Mouse (Mus musculus) midbrain, embryonic 12.5 days (tissue): ENCODE measurements around the gene Scaf1. TPM values are rescaled to one million over a fixed set of nuclear protein-coding genes. Genes with fewer than 3 reads are reported as not detected.

Experiments
- ATAC-seq: fragments of 200-750 bp; cut with Nextera tagmentation; 2 replicates; pipeline ENCODE4 v1.8.0; 2017; ENCODE audit warnings: low read depth, moderate TSS enrichment, moderate library complexity; ENCODE audit not compliant: low FRiP score
- H3K27ac ChIP-seq: fragments of 300-500 bp; sonication (generic); replicated peaks from 2 replicates; pipeline ENCODE4 v1.5.1; 2016; ENCODE audit warnings: mild to moderate bottlenecking
- H3K27me3 ChIP-seq: fragments of 300-500 bp; sonication (generic); 2 replicates; pipeline ENCODE4 v1.6.1; 2016; ENCODE audit warnings: mild to moderate bottlenecking
- H3K36me3 ChIP-seq: fragments of 300-500 bp; sonication (generic); 2 replicates; pipeline ENCODE4 v1.6.1; 2016
- H3K4me1 ChIP-seq: fragments of 300-500 bp; sonication (generic); 2 replicates; pipeline ENCODE4 v1.6.1; 2016
- H3K4me2 ChIP-seq: fragments of 300-500 bp; sonication (generic); replicated peaks from 2 replicates; pipeline ENCODE4 v1.6.1; 2016; ENCODE audit warnings: mild to moderate bottlenecking, moderate library complexity
- H3K4me3 ChIP-seq: fragments of 300-500 bp; sonication (generic); 2 replicates; pipeline ENCODE4 v1.5.1; 2016; ENCODE audit warnings: mild to moderate bottlenecking
- H3K9ac ChIP-seq: fragments of 300-500 bp; sonication (generic); replicated peaks from 2 replicates; pipeline ENCODE4 v1.6.1; 2016; ENCODE audit warnings: mild to moderate bottlenecking, moderate library complexity
- H3K9me3 ChIP-seq: fragments of 300-500 bp; sonication (generic); 2 replicates; pipeline ENCODE4 v1.6.1; 2016; ENCODE audit warnings: mild to moderate bottlenecking
- WGBS: fragments of 180-500 bp; shearing (Covaris S2); methylation state at CpG from one replicate; pipeline ENCODE4 v1.1.7; 2016; 5-methylcytosine and 5-hydroxymethylcytosine counted together
- polyA plus RNA-seq: library from polyadenylated mRNA; unstranded; fragments of >200 nt; fragmentation: Nextera tagmentation; extraction: Ambion mirVana; gene quantifications from 2 replicates; pipeline ENCODE4 v1.2.1, GENCODE M21; 2016

The Scaf1 gene
- polyA plus RNA-seq, 1 experiment from 2014 or later: 48.1 TPM

- Histone ChIP-seq H3K4me1 (no peaks in the 10 kb centered on the region), H3K36me3 (peaks cover 98% of the 10 kb centered on the region), H3K27me3 (no peaks in the 10 kb centered on the region), H3K27ac (no peak overlapping the region), H3K9me3 (no peaks in the 10 kb centered on the region), H3K4me3 (no peak overlapping the region), H3K4me2 (no peak overlapping the region), H3K9ac (no peak overlapping the region)
- ATAC-seq: no peak
- WGBS: 68% methylated on average over 7 of the region's 7 CpGs
Observed at GRCm38 (mm10) chr7:45037720-45038361, 21.7 kb upstream of the Scaf1 start.

- ATAC-seq: no peak
- Histone ChIP-seq H3K4me2 (no peak overlapping the region), H3K4me3 (no peak overlapping the region), H3K9me3 (no peaks in the 10 kb centered on the region), H3K9ac (no peak overlapping the region), H3K36me3 (peaks cover 97% of the 10 kb centered on the region), H3K27me3 (no peaks in the 10 kb centered on the region), H3K27ac (no peak overlapping the region), H3K4me1 (no peaks in the 10 kb centered on the region)
- WGBS: 89% methylated on average over 11 of the region's 11 CpGs
Observed at GRCm38 (mm10) chr7:45036702-45037101, 20.5 kb upstream of the Scaf1 start.

- peaks cover 97% of the 10 kb centered on the region for H3K36me3 ChIP-seq
- no peak overlapping the region for H3K27ac ChIP-seq
- H3K4me3 ChIP-seq: no peak overlapping the region
- H3K27me3 ChIP-seq: no peaks in the 10 kb centered on the region
- 95% methylated on average over 3 of the region's 3 CpGs for WGBS
- H3K9me3 ChIP-seq: no peaks in the 10 kb centered on the region
- no peak overlapping the region for H3K4me2 ChIP-seq
- ATAC-seq: no peak
- no peaks in the 10 kb centered on the region for H3K4me1 ChIP-seq
- no peak overlapping the region for H3K9ac ChIP-seq
Observed at GRCm38 (mm10) chr7:45035631-45036030, 19.5 kb upstream of the Scaf1 start.

GRCm38 (mm10) chr7:45033722-45034359 lies 17.7 kb upstream of the Scaf1 start:
- no peaks in the 10 kb centered on the region for H3K27me3 ChIP-seq
- H3K4me3 ChIP-seq: no peak overlapping the region
- H3K9ac ChIP-seq: no peak overlapping the region
- no peaks in the 10 kb centered on the region for H3K9me3 ChIP-seq
- no peak overlapping the region for H3K4me2 ChIP-seq
- WGBS: 97% methylated on average over 19 of the region's 19 CpGs
- H3K36me3 ChIP-seq: peaks cover 97% of the 10 kb centered on the region
- no peak for ATAC-seq
- H3K4me1 ChIP-seq: no peaks in the 10 kb centered on the region
- H3K27ac ChIP-seq: no peak overlapping the region

- H3K4me3 ChIP-seq: no peak overlapping the region
- no peak overlapping the region for H3K4me2 ChIP-seq
- no peak overlapping the region for H3K27ac ChIP-seq
- no peak for ATAC-seq
- WGBS: 97% methylated on average over 8 of the region's 8 CpGs
- no peak overlapping the region for H3K9ac ChIP-seq
- H3K27me3 ChIP-seq: no peaks in the 10 kb centered on the region
- H3K9me3 ChIP-seq: no peaks in the 10 kb centered on the region
- peaks cover 8% of the 10 kb centered on the region; the same call in 1 of the 2 replicates for H3K4me1 ChIP-seq
- peaks cover 93% of the 10 kb centered on the region for H3K36me3 ChIP-seq
Observed at GRCm38 (mm10) chr7:45030857-45031256, 14.7 kb upstream of the Scaf1 start.

GRCm38 (mm10) chr7:45029995-45030394 lies 13.8 kb upstream of the Scaf1 start:
- Histone ChIP-seq H3K4me2 (no peak overlapping the region), H3K27me3 (no peaks in the 10 kb centered on the region), H3K4me3 (no peak overlapping the region), H3K9me3 (no peaks in the 10 kb centered on the region), H3K27ac (no peak overlapping the region), H3K4me1 (peaks cover 8% of the 10 kb centered on the region; the same call in 1 of the 2 replicates), H3K9ac (no peak overlapping the region), H3K36me3 (peaks cover 84% of the 10 kb centered on the region)
- 93% methylated on average over 6 of the region's 6 CpGs for WGBS
- ATAC-seq: no peak

GRCm38 (mm10) chr7:45028351-45028750 lies 12.2 kb upstream of the Scaf1 start:
- no peak overlapping the region for H3K4me2 ChIP-seq
- no peak for ATAC-seq
- 93% methylated on average over 11 of the region's 11 CpGs for WGBS
- H3K9ac ChIP-seq: no peak overlapping the region
- H3K4me1 ChIP-seq: peaks cover 8% of the 10 kb centered on the region; the same call in 1 of the 2 replicates
- no peak overlapping the region for H3K4me3 ChIP-seq
- no peaks in the 10 kb centered on the region for H3K27me3 ChIP-seq
- H3K36me3 ChIP-seq: peaks cover 68% of the 10 kb centered on the region
- H3K27ac ChIP-seq: no peak overlapping the region
- H3K9me3 ChIP-seq: no peaks in the 10 kb centered on the region

- Histone ChIP-seq H3K27me3 (no peaks in the 10 kb centered on the region), H3K9ac (no peak overlapping the region), H3K27ac (no peak overlapping the region), H3K4me3 (no peak overlapping the region), H3K9me3 (no peaks in the 10 kb centered on the region), H3K4me2 (no peak overlapping the region), H3K36me3 (peaks cover 63% of the 10 kb centered on the region), H3K4me1 (peaks cover 8% of the 10 kb centered on the region; the same call in 1 of the 2 replicates)
- no peak for ATAC-seq
- 90% methylated on average over 9 of the region's 9 CpGs for WGBS
Observed at GRCm38 (mm10) chr7:45027761-45028160, 11.6 kb upstream of the Scaf1 start.

- no peak; the same call in 1 of the 2 replicates for ATAC-seq
- no peaks in the 10 kb centered on the region for H3K9me3 ChIP-seq
- no peaks in the 10 kb centered on the region for H3K27me3 ChIP-seq
- no peak overlapping the region for H3K4me2 ChIP-seq
- H3K4me1 ChIP-seq: peaks cover 8% of the 10 kb centered on the region; the same call in 1 of the 2 replicates
- H3K27ac ChIP-seq: peak overlapping the region; percentile 42
- H3K4me3 ChIP-seq: no peak overlapping the region
- WGBS: 38% methylated on average over 2 of the region's 2 CpGs
- H3K9ac ChIP-seq: no peak overlapping the region
- peaks cover 48% of the 10 kb centered on the region for H3K36me3 ChIP-seq
Observed at GRCm38 (mm10) chr7:45026256-45026655, 10.1 kb upstream of the Scaf1 start.

GRCm38 (mm10) chr7:45025601-45026220 lies 9.5 kb upstream of the Scaf1 start:
- peaks cover 8% of the 10 kb centered on the region; the same call in 1 of the 2 replicates for H3K4me1 ChIP-seq
- ATAC-seq: no peak
- H3K27ac ChIP-seq: peak overlapping the region; percentile 22; the same call in 1 of the 2 replicates
- peaks cover 42% of the 10 kb centered on the region for H3K36me3 ChIP-seq
- whole genome bisulfite sequencing: 83% methylated on average over 8 of the region's 8 CpGs
- no peak overlapping the region for H3K4me3 ChIP-seq
- H3K4me2 ChIP-seq: no peak overlapping the region
- no peaks in the 10 kb centered on the region for H3K9me3 ChIP-seq
- H3K9ac ChIP-seq: no peak overlapping the region
- no peaks in the 10 kb centered on the region for H3K27me3 ChIP-seq

- no peak overlapping the region for H3K27ac ChIP-seq
Observed at GRCm38 (mm10) chr7:45024281-45025248, 8.4 kb upstream of the Scaf1 start.

More at GRCm38 (mm10) chr7:45024281-45025248, 8.4 kb upstream of the Scaf1 start:
- Histone ChIP-seq H3K4me3 (no peak overlapping the region), H3K9me3 (no peaks in the 10 kb centered on the region), H3K4me2 (no peak overlapping the region), H3K9ac (no peak overlapping the region), H3K36me3 (peaks cover 31% of the 10 kb centered on the region), H3K27me3 (peaks cover 10% of the 10 kb centered on the region; the same call in 1 of the 2 replicates), H3K4me1 (peaks cover 8% of the 10 kb centered on the region; the same call in 1 of the 2 replicates)
- 89% methylated on average over 15 of the region's 15 CpGs for WGBS
- no peak for ATAC-seq
